ENCODE assay signal across 16 mouse cellular contexts in the genomic region with DNA sequence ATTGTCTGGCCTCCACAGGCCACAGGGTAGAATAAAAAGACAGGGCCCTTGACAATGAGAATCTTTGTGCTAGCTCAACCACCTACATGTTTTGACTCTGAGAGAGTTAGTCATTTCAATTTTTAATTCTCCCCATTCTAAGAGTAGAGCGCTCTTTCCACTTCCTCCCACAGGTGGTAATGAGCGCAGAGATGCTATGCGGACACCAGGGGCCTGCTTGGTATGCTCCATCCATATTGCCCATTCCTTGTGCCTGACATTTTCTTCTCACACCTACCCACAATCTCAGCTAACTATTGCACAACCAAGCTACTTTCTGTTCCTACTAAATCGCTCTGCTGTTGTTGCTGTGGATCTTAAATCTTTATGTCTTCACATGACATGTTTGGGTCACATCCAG.
DNase-seq lines count a peak whose midpoint lies in the region; ATAC-seq and TF ChIP-seq lines count a peak whose summit lies in the region.
"Had no signal": no experiment of that assay in that cellular context is flagged by ENCODE, and none has a peak within 500 bp of the region (broad histone marks: within the 10 kb centered on the region; RNA-seq: fewer than 3 reads in every experiment).

No protein-coding gene starts in this region.

- H3K4me3 ChIP-seq in lung, postnatal 0 days (ENCODE audit: low read depth, low read length) = no peak overlapping the region
- H3K4me3 ChIP-seq in hindbrain, embryonic 16.5 days (ENCODE audit: low read length) = no peak overlapping the region
- H3K4me3 ChIP-seq: embryonic facial prominence, embryonic 10.5 days had no signal

- no peak overlapping the region for H3K27ac ChIP-seq in lung, postnatal 0 days (ENCODE audit: low read length)
- no peak overlapping the region for H3K27ac ChIP-seq in hindbrain, embryonic 16.5 days (ENCODE audit: low read depth, low read length)
- H3K27ac ChIP-seq: embryonic facial prominence, embryonic 10.5 days had no signal

- H3K9ac ChIP-seq in lung, postnatal 0 days (replicated peaks; ENCODE audit: low read depth) = no peak overlapping the region
- H3K9ac ChIP-seq in hindbrain, embryonic 16.5 days (ENCODE audit: low read depth, low read length) = no peak overlapping the region

- no peak for ATAC-seq in lung, postnatal 0 days
- ATAC-seq in common myeloid progenitor, adult 5-6 weeks (replicated peaks; ENCODE audit: low read depth, poor library complexity, severe bottlenecking) = peak; percentile 59
- no peak for ATAC-seq in hindbrain, embryonic 16.5 days
- ATAC-seq: forebrain, embryonic 14.5 days; intestine, embryonic 16.5 days had no signal

- no peaks in the 10 kb centered on the region for H3K9me3 ChIP-seq in lung, postnatal 0 days (ENCODE audit: low read length)
- no peaks in the 10 kb centered on the region for H3K9me3 ChIP-seq in hindbrain, embryonic 16.5 days (ENCODE audit: control insufficient read depth, low read length)
- H3K9me3 ChIP-seq: embryonic facial prominence, embryonic 10.5 days had no signal

- DNase-seq in lung, postnatal 0 days (ENCODE audit: low spot score) = no peak
- DNase-seq in lung, postnatal 14 days = no peak
- peak; percentile 32 to 91 for DNase-seq in left cerebral cortex, postnatal 25 days (ENCODE audit: low spot score in 2 of 2)
- DNase-seq in urinary bladder, adult 2 months (ENCODE audit: low spot score) = no peak
- DNase-seq in kidney, postnatal 10 days = no peak
- DNase-seq: cerebellum, postnatal 25 days; liver; lung, adult 18-20 months; lung, postnatal 4 days; midbrain, embryonic 14.5 days; thymus, postnatal 36 days had no signal

- intact Hi-C loops in left cerebral cortex, postnatal 25 days (cut with DNase I) = loop anchor here (1.0 to 5.0 kb wide), 3 partner anchors 50 to 105 kb away; no protein-coding TSS in a partner anchor

- TF ChIP-seq CTCF in lung, postnatal 0 days (IDR thresholded peaks at IDR 0.05) = no peak

- H3K27me3 ChIP-seq in lung, postnatal 0 days (replicated peaks; ENCODE audit: insufficient read depth, low read length) = no peaks in the 10 kb centered on the region
- H3K27me3 ChIP-seq in hindbrain, embryonic 16.5 days (replicated peaks; ENCODE audit: control insufficient read depth, insufficient read depth, low read length) = no peaks in the 10 kb centered on the region

- H3K4me2 ChIP-seq in lung, postnatal 0 days (replicated peaks; ENCODE audit: low read depth, low read length) = no peak overlapping the region
- no peak overlapping the region for H3K4me2 ChIP-seq in hindbrain, embryonic 16.5 days (ENCODE audit: low read length)

- no peaks in the 10 kb centered on the region for H3K36me3 ChIP-seq in lung, postnatal 0 days (ENCODE audit: insufficient read depth, low read length)
- no peaks in the 10 kb centered on the region for H3K36me3 ChIP-seq in hindbrain, embryonic 16.5 days (ENCODE audit: control insufficient read depth, insufficient read depth, low read length)

- 89% methylated on average over 4 of the region's 4 CpGs for WGBS in lung, postnatal 0 days
- 96% methylated on average over 4 of the region's 4 CpGs for WGBS in hindbrain, embryonic 16.5 days

- TF ChIP-seq EP300 in lung, postnatal 0 days (IDR thresholded peaks at IDR 0.05) = 0 out of 2 replicates have a peak, but pooled peaks have one; percentile 17

- H3K4me1 ChIP-seq in lung, postnatal 0 days (ENCODE audit: insufficient read depth, low read depth, low read length) = no peaks in the 10 kb centered on the region
- no peaks in the 10 kb centered on the region for H3K4me1 ChIP-seq in hindbrain, embryonic 16.5 days (ENCODE audit: control insufficient read depth, insufficient read depth, low read depth, low read length)
- H3K4me1 ChIP-seq: embryonic facial prominence, embryonic 10.5 days had no signal

Comparison
In these comparisons a context has a peak if more than half of its experiments do, and no peak if none do; other contexts are left out.
1. DNase-seq: peak in left cerebral cortex, postnatal 25 days (2 of 2); none in lung, postnatal 0 days (single experiment), lung, postnatal 14 days (single experiment), urinary bladder, adult 2 months (single experiment) and kidney, postnatal 10 days (single experiment).